Mouse (Mus musculus) erythroblast, embryonic 14.5 days (primary cell): ENCODE measurements at regions not wholly inside any gene's neighbourhood (a gene's known extent, or its start where the extent isn't known, plus 50 kb on each side); places are given as distances from the start of the nearest gene placed in this dataset.

Source experiments
- GATA1 ChIP-seq: IDR thresholded peaks from 2 replicates; pipeline ENCODE4 v1.6.1; 2012; ENCODE audit warnings: low read length, inconsistent platforms, mixed read lengths
- TAL1 ChIP-seq: IDR thresholded peaks from 3 replicates; pipeline ENCODE4 v1.6.1; 2012; ENCODE audit warnings: low read length, inconsistent platforms, mixed read lengths

- TF ChIP-seq GATA1 (no peak), TAL1 (no peak)
Measured at GRCm38 (mm10) chr4:45585188-45585820, 53.0 kb upstream of the Shb start.
